Mouse (Mus musculus) heart, postnatal 4 days (tissue): ENCODE measurements around the gene Rnf39. TPM values are rescaled to one million over a fixed set of nuclear protein-coding genes. Genes with fewer than 3 reads are reported as not detected.
"Not testable (repeated sequence)": the region's sequence is repeated elsewhere in the genome, so short reads cannot be mapped to it uniquely, and the experiment has no call there.

Experiments
- DNase-seq: peaks from one replicate; pipeline ENCODE4 v3.0.0; 2021
- total RNA-seq, 2 experiments: library from RNA; stranded (reverse); gene quantifications; 2 replicates each; pipeline ENCODE4 v1.2.3; 2021

Gene Rnf39
- total RNA-seq, 2 experiments from 2014 or later: 0.45 TPM

DNA sequence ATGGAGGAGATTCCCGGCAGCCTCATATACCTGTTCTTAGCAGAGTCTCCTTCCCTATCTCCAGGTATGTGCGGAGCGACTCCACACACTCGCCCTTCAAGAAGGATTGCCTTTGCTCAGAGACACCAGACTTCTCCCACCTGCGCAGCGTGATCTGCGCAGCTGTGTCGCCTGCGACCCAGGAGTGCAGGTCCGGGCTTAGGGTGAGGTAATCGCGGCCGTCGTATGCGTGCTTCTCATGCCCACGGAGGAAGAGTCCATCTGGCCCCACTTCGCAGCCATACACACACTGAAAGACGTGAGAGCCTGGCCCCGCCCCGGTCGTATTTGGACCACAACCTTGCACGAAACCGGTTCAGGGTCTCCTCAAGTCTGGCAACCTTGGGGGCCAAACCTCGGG lies 45.8 kb downstream of the Rnf39 start:
- DNase-seq: no peak

DNA sequence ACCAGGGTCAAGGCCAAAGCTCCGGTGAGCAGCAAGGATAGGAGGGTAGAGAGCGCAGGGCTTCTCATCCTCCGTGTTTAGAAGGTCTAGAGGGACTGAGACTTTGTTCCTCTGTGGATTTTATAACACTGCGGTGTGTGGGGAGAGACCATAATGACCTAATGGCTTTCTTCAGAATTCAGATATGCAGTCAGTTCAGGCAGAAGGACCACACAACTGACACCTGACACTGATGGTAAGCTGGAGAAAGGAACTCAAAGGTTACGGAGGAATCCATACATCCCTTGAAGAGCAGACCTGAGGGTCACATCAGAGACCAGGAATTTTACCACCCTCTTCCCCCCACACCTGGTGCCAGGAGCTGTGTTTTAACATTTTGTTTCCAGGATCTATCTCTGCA lies 46.7 kb downstream of the Rnf39 start, which contains the start of gene H2-M5:
TSS of gene H2-M5 (minus strand) at position 101 of the 400 bp plus-strand sequence.
- no peak for DNase-seq

DNA sequence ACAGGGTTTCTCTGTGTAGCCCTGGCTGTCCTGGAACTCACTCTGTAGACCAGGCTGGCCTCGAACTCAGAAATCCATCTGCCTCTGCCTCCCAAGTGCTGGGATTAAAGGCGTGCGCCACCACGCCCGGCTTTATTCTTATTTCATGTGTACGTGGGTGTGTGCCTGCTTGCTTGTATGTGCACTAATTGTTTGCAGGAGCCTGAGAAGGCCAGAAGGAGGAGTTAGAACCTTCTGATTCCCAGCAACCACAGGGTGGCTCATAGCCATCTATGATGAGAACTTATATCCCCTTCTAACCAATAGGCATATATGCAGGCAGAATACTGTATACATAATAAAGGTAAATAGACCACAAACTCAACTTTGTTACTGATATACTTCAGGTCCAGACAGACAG lies 47.9 kb downstream of the Rnf39 start:
- DNase-seq: not testable (repeated sequence)

DNA sequence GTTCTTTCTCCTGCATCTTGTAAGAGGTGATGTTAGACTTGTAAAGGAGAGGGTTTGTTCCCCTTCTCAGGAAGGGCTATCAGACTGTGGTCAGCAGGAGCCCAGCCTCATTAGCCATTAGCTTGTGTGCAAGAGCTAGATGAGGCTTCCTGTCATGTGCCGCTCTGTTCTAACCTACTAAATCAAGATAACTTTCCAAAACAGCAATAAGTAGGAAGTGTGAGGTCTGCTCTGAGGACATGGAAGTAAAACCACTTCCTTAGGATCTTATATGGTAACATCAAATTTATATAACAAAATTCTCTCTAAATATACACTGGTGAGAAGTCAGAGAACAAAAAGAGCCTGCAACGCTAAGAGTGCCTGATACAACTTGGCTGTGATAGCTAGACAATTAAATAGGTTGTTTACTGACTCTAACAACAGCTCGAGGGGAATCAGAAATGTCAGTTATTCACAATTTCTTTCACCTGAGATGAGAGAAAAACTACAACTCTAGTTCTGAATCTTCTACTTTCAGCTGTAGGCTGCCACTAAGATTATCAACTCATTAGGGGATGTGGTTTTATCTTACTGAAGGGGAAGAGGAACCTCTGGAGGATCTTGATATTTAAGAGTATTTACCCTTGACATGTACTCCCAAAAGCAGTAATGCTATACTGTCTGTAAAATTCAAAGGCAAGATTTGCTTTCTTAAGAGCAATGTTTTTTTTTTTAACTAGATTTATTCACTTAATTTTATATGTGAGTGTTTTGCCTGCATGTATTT lies 49.8 kb downstream of the Rnf39 start:
- DNase-seq: no peak

DNA sequence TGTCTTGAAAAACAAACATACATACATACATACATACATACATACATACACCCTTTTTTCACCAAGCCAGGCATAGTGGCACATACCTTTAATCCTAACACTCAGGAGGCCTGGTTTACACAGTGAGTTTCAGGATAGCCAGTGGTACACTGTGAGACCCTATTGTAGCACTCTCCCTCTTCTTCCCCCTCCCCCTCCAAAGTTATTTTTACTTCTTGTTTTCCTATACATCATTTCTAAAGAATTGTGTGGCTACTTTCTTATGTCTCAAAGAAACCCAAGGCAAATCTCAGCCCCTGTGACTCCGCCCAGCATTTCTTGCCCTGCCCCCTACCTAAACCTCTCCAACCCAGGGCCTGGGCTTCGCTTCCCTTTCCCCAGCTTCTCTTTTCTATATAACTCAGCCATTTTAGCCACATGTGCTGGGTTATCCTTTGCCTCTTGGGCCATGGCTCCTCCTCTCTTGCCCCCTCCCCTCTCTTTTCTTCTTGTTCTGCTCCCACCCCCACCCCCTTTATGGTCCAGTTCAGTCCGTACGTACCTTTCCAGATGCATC lies 51.1 kb downstream of the Rnf39 start:
- DNase-seq: no peak

DNA sequence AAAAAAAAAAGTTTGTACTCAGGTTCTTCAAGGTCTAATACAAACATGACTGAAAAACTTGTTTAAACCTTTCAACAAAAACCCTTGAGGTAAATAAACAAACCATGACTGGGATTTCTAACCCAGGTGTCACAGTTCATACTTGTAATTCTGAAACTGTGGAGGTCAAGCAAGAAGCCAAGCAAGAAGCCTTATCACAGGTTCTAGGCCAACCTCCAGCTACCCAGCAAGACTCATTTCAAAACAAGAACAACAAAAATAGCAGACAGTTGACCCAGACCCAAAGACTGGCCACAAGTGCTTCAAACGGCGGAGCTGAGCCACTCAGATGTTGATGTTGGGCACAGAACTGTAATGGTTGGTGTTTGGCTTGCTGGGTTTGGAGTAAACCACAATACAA lies 51.8 kb downstream of the Rnf39 start:
- no peak for DNase-seq

DNA sequence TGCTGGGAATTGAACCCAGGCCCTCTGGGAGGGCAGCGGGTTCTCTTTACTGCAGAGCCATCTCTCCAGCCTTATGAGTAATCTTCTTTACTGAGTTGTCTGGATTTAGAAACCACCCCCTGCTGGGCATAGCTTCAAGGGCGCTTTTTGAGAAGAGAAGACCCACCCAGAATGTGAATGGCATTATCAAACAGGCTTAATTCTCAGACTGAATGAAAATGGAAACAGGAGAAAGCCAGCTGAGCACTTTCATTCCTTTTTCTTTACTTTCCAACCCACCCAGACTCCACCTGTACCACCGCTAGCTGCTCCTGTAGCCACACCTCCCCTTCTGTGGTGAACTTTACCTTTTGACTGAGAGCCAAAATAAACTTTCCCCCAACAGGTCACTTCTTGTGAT lies 52.7 kb downstream of the Rnf39 start:
- no peak for DNase-seq

DNA sequence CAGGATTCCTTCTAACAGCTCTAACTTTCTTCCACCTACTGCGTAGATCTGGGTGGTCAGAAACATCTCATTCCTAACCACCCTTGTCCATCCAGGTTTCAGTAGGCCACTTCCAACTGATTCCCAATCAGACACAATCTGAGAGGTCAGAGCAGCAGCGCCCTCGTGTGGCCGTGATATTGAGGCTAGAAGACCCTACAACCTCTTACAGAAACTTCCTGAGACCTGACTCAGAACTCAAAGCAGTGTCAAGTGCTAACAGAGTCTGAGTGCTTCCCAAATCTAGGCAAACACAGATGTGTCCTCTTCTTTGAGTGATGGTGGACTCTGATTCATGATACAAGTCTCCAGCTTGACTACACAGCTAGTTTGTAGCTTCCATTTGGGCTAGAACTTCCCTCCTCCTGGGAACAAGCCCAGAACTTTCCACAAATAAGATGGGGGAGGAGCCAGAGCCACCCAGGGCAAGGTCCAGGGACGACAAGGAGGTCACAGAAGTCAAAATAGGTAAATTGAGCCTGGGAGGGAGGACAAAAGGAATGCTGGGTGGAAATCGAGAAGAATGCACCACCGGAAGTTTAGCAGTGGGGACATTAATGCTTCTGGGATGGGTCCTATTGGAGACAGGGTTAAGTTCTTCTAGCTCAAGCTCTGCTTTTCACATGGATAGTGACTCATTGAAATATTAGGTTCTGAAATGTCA lies 54.5 kb downstream of the Rnf39 start:
- peak; percentile 86 for DNase-seq

Other genes starting within 250 kb of the Rnf39 start
- not detected for gene H2-M10.5, start 170.0 kb upstream of the Rnf39 start, total RNA-seq
- not detected for gene H2-M10.6, start 130.7 kb upstream of the Rnf39 start, total RNA-seq
- 10 to 100 TPM; 24.5 to 28.4 TPM for gene Trim26, start 105.8 kb upstream of the Rnf39 start, total RNA-seq
- gene Trim15, start 75.7 kb upstream of the Rnf39 start, total RNA-seq: not detected
- gene Trim10, start 73.3 kb upstream of the Rnf39 start, total RNA-seq: 1 to 10 TPM in 1 of 2 experiments, under 1 TPM in 1; 0.57 to 1.8 TPM
- not detected for gene Trim40, start 52.8 kb upstream of the Rnf39 start, total RNA-seq
- not detected for gene Trim31, start 44.8 kb upstream of the Rnf39 start, total RNA-seq
- 10 to 100 TPM; 56.0 to 61.3 TPM for gene Ppp1r11, start 8.8 kb downstream of the Rnf39 start, total RNA-seq
- 10 to 100 TPM; 24.9 to 29.3 TPM for gene Znrd1, start 15.6 kb downstream of the Rnf39 start, total RNA-seq
- 1 to 10 TPM; 7.2 to 7.3 TPM for gene Znrd1as, start 15.7 kb downstream of the Rnf39 start, total RNA-seq
- not detected for gene 2410137M14Rik, start 38.3 kb downstream of the Rnf39 start, total RNA-seq
- under 1 TPM; 0.29 to 0.43 TPM for gene H2-M5, start 46.6 kb downstream of the Rnf39 start, total RNA-seq
- gene Zfp57, start 58.2 kb downstream of the Rnf39 start, total RNA-seq: 10 to 100 TPM in 1 of 2 experiments, 1 to 10 TPM in 1; 9.7 to 14.5 TPM
- not detected for gene Mog, start 80.5 kb downstream of the Rnf39 start, total RNA-seq
- gene Gabbr1, start 103.0 kb downstream of the Rnf39 start, total RNA-seq: 10 to 100 TPM; 21.6 to 22.4 TPM
- gene Olfr90, start 145.6 kb downstream of the Rnf39 start, total RNA-seq: not detected
- not detected for gene Olfr91, start 155.4 kb downstream of the Rnf39 start, total RNA-seq
- gene Olfr92, start 177.2 kb downstream of the Rnf39 start, total RNA-seq: not detected
- not detected for gene Olfr93, start 218.6 kb downstream of the Rnf39 start, total RNA-seq